Mouse (Mus musculus) spleen, postnatal 10 days (tissue): ENCODE measurements around the gene Dennd6b.

Experiments used
- DNase-seq, 2 experiments: peaks; one replicate each; pipeline ENCODE4 v3.0.0; 2021 to 2022; ENCODE audit warnings: low spot score in 2 of 2

Dennd6b gene

GRCm38 (mm10) chr15:89158516-89158915, 37.8 kb downstream of the Dennd6b start:
- DNase-seq = no peak

GRCm38 (mm10) chr15:89157954-89158353, 38.3 kb downstream of the Dennd6b start:
- DNase-seq = peak; percentile 49 to 87

- no peak for DNase-seq
Observed at GRCm38 (mm10) chr15:89152312-89152711, 44.0 kb downstream of the Dennd6b start.

GRCm38 (mm10) chr15:89150041-89150390, 46.3 kb downstream of the Dennd6b start:
- DNase-seq = peak in 1 of 2 experiments; percentile 67

GRCm38 (mm10) chr15:89149271-89150040, 46.8 kb downstream of the Dennd6b start, which contains the start of gene Mapk11:
Mapk11 (minus strand) TSS chr15:89149628.
- DNase-seq = peak in 1 of 2 experiments; percentile 41

- no peak for DNase-seq
Observed at GRCm38 (mm10) chr15:89148496-89149270, 47.6 kb downstream of the Dennd6b start.

GRCm38 (mm10) chr15:89147895-89148294, 48.4 kb downstream of the Dennd6b start:
- no peak for DNase-seq

- DNase-seq = no peak
Observed at GRCm38 (mm10) chr15:89147456-89147855, 48.8 kb downstream of the Dennd6b start.

GRCm38 (mm10) chr15:89147024-89147423, 49.3 kb downstream of the Dennd6b start:
- peak in 1 of 2 experiments; percentile 72 for DNase-seq

- peak in 1 of 2 experiments; percentile 70 for DNase-seq
Observed at GRCm38 (mm10) chr15:89146537-89146936, 49.8 kb downstream of the Dennd6b start.

GRCm38 (mm10) chr15:89145813-89146350, 50.4 kb downstream of the Dennd6b start:
- no peak for DNase-seq

- DNase-seq = no peak
Observed at GRCm38 (mm10) chr15:89144965-89145364, 51.3 kb downstream of the Dennd6b start.

GRCm38 (mm10) chr15:89143134-89143533, 53.2 kb downstream of the Dennd6b start:
- no peak for DNase-seq

- no peak for DNase-seq
Observed at GRCm38 (mm10) chr15:89141905-89142304, 54.4 kb downstream of the Dennd6b start.

- no peak for DNase-seq
Observed at GRCm38 (mm10) chr15:89141443-89141842, 54.9 kb downstream of the Dennd6b start.

GRCm38 (mm10) chr15:89140659-89141252, 55.5 kb downstream of the Dennd6b start, which contains the start of gene Mapk12:
Mapk12 (minus strand) TSS chr15:89140703.
- no peak for DNase-seq

- no peak for DNase-seq
Observed at GRCm38 (mm10) chr15:89140048-89140658, 56.1 kb downstream of the Dennd6b start.

- no peak for DNase-seq
Observed at GRCm38 (mm10) chr15:89138531-89138930, 57.8 kb downstream of the Dennd6b start.

GRCm38 (mm10) chr15:89138046-89138405, 58.3 kb downstream of the Dennd6b start:
- no peak for DNase-seq

- DNase-seq = no peak
Observed at GRCm38 (mm10) chr15:89137378-89138045, 58.8 kb downstream of the Dennd6b start.
